Mouse (Mus musculus) bone marrow macrophage, adult 2 months (primary cell): ENCODE measurements around the gene Epha4. TPM values are rescaled to one million over a fixed set of nuclear protein-coding genes. Genes with fewer than 3 reads are reported as not detected.

ENCODE experiments used
- H3K27ac ChIP-seq: 2 replicates; pipeline ENCODE4 v1.5.1; 2012; ENCODE audit warnings: low read depth, low read length; ENCODE audit not compliant: insufficient read depth
- H3K4me1 ChIP-seq: 2 replicates; pipeline ENCODE4 v1.6.1; 2012; ENCODE audit warnings: low read length; ENCODE audit not compliant: control insufficient read depth, insufficient read depth
- H3K4me3 ChIP-seq: 2 replicates; pipeline ENCODE4 v1.5.1; 2012; ENCODE audit warnings: mild to moderate bottlenecking, low read length, moderate library complexity; ENCODE audit not compliant: insufficient read depth
- CTCF ChIP-seq: IDR thresholded peaks from 2 replicates; pipeline ENCODE4 v1.5.1; 2012; ENCODE audit warnings: low read depth, mild to moderate bottlenecking, low read length, moderate library complexity
- POLR2A ChIP-seq: IDR thresholded peaks from 2 replicates; pipeline ENCODE4 v1.6.1; 2012; ENCODE audit warnings: mild to moderate bottlenecking, low read depth, low read length, borderline replicate concordance
- polyA plus RNA-seq: library from polyadenylated mRNA; stranded (reverse); fragments of >200 nt; gene quantifications from 2 replicates; pipeline ENCODE4 v1.2.4, GENCODE M21; 2012; ENCODE audit not compliant: missing spikeins, insufficient read depth, insufficient read length

The Epha4 gene
- polyA plus RNA-seq, 1 experiment, result 0.17 TPM

DNA sequence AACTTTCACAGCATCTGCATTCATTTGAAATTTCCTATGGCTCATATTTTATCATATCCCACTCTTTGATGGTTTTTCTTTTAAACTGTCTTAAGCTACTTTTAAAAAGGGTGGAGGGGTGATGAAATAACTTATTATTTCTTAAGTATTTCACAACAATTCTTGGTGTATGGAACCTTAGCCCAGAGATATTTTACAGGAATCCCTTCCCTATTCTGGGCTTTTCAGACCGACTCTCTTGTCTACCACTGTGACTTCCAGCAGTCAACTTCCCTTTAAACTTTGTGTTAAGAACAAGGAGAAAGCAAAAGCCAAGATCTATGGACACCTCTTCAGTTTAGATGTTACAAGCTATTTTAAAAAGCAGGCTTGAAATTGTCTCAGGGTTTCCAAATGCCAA, 50.8 kb downstream of the Epha4 start:
- Histone ChIP-seq H3K4me1 (no peaks in the 10 kb centered on the region), H3K4me3 (no peak overlapping the region), H3K27ac (no peak overlapping the region)
- TF ChIP-seq CTCF (no peak), POLR2A (no peak)

DNA sequence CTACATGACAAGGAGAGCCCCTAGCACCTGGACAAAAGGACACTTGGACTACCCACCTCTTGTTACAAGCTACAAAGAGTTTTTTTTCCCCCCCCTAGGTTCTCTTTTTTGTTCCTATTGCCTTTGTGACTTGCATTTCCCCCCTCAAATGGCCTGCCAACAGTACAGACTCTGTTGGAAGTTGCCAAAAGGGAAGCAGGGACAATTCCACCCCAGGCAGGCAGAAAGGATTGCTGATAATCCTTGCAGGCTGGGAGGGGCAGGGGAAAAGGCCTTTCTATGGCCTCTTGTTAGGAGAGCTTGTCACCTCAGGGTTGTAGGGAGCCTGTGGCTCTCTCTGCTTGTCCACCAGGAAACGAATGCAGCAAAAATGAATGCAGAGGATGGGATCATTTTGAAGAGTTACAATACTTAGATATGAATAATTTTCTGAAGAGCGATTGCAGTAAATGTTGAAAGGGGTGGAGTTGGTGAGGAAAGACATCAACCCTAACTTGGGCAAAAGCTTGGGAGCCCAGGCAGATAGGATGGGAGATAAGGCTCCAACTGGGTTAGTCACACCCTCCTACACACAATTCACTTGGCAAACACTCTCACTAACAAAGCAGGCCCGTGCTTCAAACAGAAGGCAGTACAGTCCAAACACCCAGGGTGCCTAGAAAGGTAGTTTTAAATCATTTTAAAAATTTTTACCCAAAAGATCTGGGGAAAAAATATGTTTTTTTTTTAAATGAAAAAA, 52.8 kb downstream of the Epha4 start:
- TF ChIP-seq POLR2A, result no peak
- no peak for TF ChIP-seq CTCF
- no peak overlapping the region for H3K4me3 ChIP-seq
- no peak overlapping the region for H3K27ac ChIP-seq
- no peaks in the 10 kb centered on the region for H3K4me1 ChIP-seq

DNA sequence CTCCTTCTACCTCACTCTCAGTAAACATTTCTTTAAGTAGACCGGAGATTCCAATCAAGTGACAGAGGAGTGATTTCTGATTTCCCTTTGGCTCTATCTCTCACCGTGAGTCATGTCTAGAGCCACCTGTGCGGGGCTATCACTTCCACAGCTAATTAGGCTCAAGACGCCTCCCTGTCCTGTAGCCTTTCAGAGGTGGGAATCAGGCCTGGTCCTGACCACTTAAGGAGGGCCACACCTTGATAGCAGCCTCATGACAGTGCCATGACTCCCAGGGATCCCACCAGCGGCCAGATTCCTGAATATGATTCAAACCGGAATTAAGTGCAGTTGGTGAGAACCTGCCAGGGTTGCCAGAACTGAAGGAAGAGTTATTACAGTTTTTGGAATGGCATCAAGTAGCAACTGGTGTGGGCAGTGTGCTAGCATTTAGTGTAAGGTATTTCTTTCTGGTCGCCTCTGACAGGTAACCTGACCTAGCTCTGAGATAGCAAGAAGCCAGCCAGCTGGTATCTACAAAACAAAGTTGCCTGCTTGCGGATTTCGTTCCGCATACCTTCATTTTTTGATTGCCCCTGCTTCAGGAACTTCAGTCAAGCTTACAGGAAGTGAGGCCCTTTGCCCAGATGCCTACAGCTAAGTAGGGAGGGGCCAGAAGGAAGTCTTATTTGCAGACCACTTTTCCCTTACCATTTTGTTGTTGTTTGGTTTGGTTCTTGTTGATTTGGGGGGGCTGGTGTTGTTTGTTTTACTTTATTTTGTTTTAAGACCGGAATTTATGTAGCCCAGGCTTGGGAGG, 53.9 kb downstream of the Epha4 start:
- Histone ChIP-seq H3K4me1 (no peaks in the 10 kb centered on the region), H3K27ac (no peak overlapping the region), H3K4me3 (no peak overlapping the region)
- TF ChIP-seq POLR2A (no peak), CTCF (no peak)

DNA sequence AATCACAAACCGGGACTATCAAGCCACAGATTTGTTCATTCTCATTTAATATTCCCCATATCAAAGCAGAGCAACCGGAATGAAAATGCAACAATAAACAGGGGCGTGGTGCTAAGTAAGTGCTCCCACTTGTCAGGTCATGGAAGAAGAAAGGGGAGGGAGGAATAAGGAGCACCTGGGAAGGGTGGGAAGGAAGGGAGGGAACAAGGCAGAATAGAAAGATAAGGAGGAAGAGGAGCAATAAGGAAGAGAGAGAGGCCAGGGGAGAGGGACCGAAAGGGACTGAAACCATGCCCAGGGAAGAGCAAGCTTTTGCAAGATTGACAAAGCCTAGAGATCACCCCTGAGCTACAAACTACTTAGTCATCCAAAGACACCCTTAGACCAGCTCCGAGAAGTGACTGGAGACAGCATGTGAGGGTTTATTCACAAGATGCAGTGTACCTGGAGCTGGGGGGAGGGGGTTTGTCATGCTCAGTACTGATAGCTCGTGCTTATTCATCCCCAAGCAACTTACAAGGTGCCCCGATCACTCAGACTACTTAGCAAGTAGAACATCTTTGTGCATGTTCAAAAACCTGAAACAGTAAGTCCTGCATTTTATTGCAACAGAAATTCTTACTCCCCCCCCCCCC, 56.0 kb downstream of the Epha4 start:
- no peak overlapping the region for H3K4me3 ChIP-seq
- no peak overlapping the region for H3K27ac ChIP-seq
- H3K4me1 ChIP-seq, result no peaks in the 10 kb centered on the region
- TF ChIP-seq CTCF (no peak), POLR2A (no peak)

GRCm38 (mm10) chr1:77457446-77457800, 57.5 kb downstream of the Epha4 start:
- H3K4me3 ChIP-seq, result no peak overlapping the region
- TF ChIP-seq CTCF (no peak), POLR2A (no peak)
- no peaks in the 10 kb centered on the region for H3K4me1 ChIP-seq
- no peak overlapping the region for H3K27ac ChIP-seq

- no peak overlapping the region for H3K27ac ChIP-seq
- TF ChIP-seq CTCF (no peak), POLR2A (no peak)
- H3K4me1 ChIP-seq, result no peaks in the 10 kb centered on the region
- no peak overlapping the region for H3K4me3 ChIP-seq
Observed at GRCm38 (mm10) chr1:77456695-77457445, 58.0 kb downstream of the Epha4 start.

GRCm38 (mm10) chr1:77453811-77454210, 61.1 kb downstream of the Epha4 start:
- Histone ChIP-seq H3K4me1 (no peaks in the 10 kb centered on the region), H3K27ac (no peak overlapping the region), H3K4me3 (no peak overlapping the region)
- no peak for TF ChIP-seq POLR2A
- no peak for TF ChIP-seq CTCF

GRCm38 (mm10) chr1:77452721-77453120, 62.2 kb downstream of the Epha4 start:
- no peak overlapping the region for H3K27ac ChIP-seq
- TF ChIP-seq CTCF (no peak), POLR2A (no peak)
- H3K4me3 ChIP-seq, result no peak overlapping the region
- H3K4me1 ChIP-seq, result no peaks in the 10 kb centered on the region

- H3K4me3 ChIP-seq, result no peak overlapping the region
- no peak overlapping the region for H3K27ac ChIP-seq
- TF ChIP-seq POLR2A (no peak), CTCF (no peak)
- H3K4me1 ChIP-seq, result no peaks in the 10 kb centered on the region
Observed at GRCm38 (mm10) chr1:77451541-77451940, 63.3 kb downstream of the Epha4 start.

GRCm38 (mm10) chr1:77450201-77450600, 64.7 kb downstream of the Epha4 start:
- TF ChIP-seq CTCF (no peak), POLR2A (no peak)
- Histone ChIP-seq H3K4me1 (no peaks in the 10 kb centered on the region), H3K27ac (no peak overlapping the region), H3K4me3 (no peak overlapping the region)
